Mouse (Mus musculus) 3134 (cell line): ENCODE data around the gene Mapk7.

Source experiments
- DNase-seq: peaks from one replicate; pipeline ENCODE4 v3.0.0-alpha.2; 2011; ENCODE audit warnings: low spot score; ENCODE audit not compliant: insufficient read length; ENCODE audit errors: extremely low read depth

Gene Mapk7

GRCm38 (mm10) chr11:61492749-61493401, 1.3 kb downstream of the Mapk7 start:
- DNase-seq = no peak

- no peak for DNase-seq
Measured at GRCm38 (mm10) chr11:61490944-61491520, 3.2 kb downstream of the Mapk7 start.

GRCm38 (mm10) chr11:61489874-61490273, 4.3 kb downstream of the Mapk7 start:
- no peak for DNase-seq

GRCm38 (mm10) chr11:61489085-61489484, 5.1 kb downstream of the Mapk7 start:
- no peak for DNase-seq

- DNase-seq = peak; percentile 43
Measured at GRCm38 (mm10) chr11:61487936-61488335, 6.3 kb downstream of the Mapk7 start.

- DNase-seq = peak; percentile 76
Measured at GRCm38 (mm10) chr11:61487401-61487800, 6.8 kb downstream of the Mapk7 start.

GRCm38 (mm10) chr11:61486458-61487219, 7.6 kb downstream of the Mapk7 start:
- no peak for DNase-seq

- no peak for DNase-seq
Measured at GRCm38 (mm10) chr11:61485541-61486457, 8.4 kb downstream of the Mapk7 start.

- DNase-seq = no peak
Measured at GRCm38 (mm10) chr11:61484613-61485540, 9.3 kb downstream of the Mapk7 start, which contains the start of gene Mfap4. TSS of gene Mfap4 (plus strand) at chr11:61485431.

- DNase-seq = no peak
Measured at GRCm38 (mm10) chr11:61484256-61484612, 10.0 kb downstream of the Mapk7 start.

GRCm38 (mm10) chr11:61483226-61483845, 10.9 kb downstream of the Mapk7 start:
- DNase-seq = no peak

- DNase-seq = no peak
Measured at GRCm38 (mm10) chr11:61481239-61482090, 12.7 kb downstream of the Mapk7 start.

GRCm38 (mm10) chr11:61478788-61479187, 15.4 kb downstream of the Mapk7 start:
- no peak for DNase-seq

GRCm38 (mm10) chr11:61477566-61478508, 16.4 kb downstream of the Mapk7 start:
- DNase-seq = no peak

GRCm38 (mm10) chr11:61476786-61477382, 17.3 kb downstream of the Mapk7 start:
- no peak for DNase-seq

GRCm38 (mm10) chr11:61473630-61474029, 20.6 kb downstream of the Mapk7 start:
- DNase-seq = no peak

GRCm38 (mm10) chr11:61470880-61471279, 23.3 kb downstream of the Mapk7 start:
- DNase-seq = no peak
